Mouse (Mus musculus) neural tube, embryonic 10.5 days (tissue): ENCODE measurements at regions not wholly inside any gene's neighbourhood (a gene's known extent, or its start where the extent isn't known, plus 50 kb on each side); places are given as distances from the start of the nearest gene placed in this dataset.

Source experiments
- DNase-seq: peaks from one replicate; pipeline ENCODE4 v3.0.0-alpha.2; 2017; ENCODE audit warnings: low spot score; ENCODE audit errors: extremely low spot score

DNA sequence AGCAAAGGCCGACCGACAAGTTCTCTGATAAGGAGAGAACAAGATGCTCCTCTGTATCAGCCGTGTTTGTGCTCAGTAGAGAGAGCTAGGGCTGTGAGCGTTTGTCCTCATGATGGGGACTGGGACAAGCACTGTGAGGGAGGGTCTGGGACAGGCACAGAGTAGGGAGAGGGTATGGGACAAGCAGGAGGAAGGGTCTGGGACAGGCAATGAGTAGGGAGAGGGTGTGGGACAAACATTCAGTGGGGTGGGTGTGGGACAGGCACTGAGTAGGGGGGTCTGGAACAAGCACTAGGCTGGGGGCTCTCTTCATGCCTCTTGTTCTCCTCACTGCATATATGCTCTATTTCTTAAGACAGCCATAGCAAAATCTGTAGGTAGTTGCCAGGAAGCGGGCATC lies 70.2 kb upstream of the Plcl2 start:
- DNase-seq: no peak

DNA sequence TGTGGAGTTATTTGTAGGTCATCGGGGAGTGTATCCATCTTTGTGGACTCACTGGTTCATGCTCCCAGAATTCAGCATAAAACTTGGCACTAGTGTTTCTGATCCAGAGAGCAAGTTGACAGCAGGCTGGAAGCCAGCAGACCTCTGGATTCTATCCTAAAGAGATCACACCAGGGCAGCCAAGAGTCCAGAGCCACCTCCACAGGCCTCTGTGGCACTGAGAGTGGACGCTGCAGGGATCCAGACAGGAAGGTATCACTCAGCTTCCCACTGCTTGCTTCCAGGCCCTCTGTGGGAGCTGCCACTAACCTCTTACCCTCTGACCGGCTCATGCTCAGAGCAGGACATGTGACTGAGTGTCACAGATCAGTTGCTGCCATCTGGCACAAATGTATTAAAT lies 69.8 kb upstream of the Plcl2 start:
- DNase-seq: no peak

DNA sequence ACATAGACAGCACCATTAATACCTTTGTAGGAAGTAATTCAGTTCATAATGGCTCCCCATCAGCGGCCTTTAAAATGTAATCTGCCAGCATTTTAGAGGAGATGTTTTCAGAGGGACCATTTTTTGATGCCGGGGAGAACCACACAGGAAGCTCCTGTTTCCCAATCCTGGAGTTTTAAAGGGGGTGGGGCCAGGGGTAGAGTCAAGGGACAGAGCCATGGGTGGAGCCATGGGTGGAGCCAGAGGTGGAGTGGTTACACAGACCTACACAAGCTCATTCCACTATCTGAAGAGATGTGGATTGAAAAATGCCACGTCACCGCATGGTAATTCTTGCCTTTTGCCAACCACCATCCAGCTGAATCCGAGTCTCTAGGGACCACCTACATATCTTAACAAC lies 67.1 kb upstream of the Plcl2 start:
- no peak for DNase-seq

DNA sequence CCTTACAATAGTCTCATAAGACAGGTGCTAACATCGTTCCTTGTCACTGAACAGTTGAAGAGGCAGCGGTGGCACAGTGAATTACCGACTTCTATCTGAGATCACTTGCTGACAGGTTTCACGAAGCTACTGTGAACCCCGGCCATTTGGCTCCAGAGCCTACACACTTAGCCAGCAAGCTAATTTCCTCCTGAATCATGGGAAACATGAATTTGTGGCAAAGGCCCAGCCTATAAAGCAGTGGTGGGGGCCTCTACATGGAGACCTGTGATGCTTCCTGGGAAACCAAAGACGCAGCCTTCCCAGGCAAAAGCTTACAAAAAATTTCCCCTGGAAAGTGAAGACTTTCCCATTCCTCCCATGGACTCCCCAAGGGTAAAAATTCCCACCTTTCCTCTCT lies 66.3 kb upstream of the Plcl2 start:
- DNase-seq: no peak

DNA sequence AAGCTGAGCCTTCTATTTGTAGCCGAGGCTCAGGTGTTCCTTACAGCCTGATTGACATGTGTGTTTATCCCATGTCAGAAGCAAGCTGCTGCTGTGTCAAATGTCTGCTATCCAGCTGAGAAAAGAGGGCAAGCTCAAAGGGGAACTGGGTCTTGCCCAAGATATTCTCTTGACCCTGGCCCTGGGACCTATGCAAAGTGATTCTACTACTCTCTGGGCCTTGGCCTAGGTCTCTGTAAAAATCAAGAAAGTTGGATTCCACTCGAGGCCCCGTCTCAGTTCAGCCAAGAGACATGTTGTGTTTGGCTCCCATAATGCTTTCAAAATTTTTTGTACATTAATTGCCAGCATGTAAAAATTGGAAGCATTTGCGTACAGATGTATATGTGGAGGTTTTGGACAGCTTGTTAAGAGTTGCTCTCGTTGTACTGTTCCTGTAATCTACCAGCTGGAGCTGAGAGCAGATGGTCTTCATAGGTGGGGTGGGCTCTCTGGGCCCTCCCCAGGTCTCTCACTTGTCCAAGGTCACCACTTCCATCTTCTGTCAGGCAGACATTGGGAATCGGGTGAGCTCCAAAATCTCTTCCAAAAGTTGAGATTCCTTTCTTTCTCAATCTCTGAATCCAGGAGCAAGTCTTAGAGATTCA lies 65.7 kb upstream of the Plcl2 start:
- DNase-seq: no peak

DNA sequence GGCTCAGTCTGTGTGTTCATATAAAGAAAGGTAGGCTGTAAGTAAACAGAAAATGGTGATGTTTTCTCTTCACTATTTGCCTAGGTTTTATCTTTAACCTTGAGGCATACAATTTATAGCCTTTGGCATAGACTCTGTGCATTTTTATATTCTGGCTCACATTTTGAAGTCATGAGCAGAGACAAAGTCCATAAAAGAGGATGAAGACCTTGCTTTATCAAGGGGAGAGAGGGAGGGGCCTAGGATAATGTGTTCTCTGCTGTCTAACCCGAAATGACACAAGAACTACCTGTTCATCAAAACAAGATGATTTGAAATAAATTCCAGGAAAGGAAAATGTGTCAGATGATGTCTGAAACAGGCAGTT lies 65.2 kb upstream of the Plcl2 start:
- no peak for DNase-seq

DNA sequence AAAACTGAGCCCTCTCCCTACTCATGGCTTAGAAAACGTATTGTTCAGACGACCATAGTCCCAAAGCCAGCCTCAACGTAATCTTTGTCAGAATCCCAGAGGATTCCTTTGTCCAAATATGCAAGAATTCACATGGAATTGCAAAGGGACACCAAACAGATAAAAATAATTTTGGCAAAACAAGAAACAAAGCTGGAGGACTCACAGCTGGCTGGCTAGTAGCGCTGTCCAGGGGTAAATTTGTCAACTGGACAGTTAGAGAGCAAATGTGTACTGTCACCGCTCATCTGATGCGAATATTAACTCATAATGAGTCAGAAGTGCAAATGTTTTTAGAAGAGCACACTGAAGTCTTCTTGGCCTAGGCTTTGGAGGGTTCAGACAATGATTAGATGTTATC lies 60.5 kb upstream of the Plcl2 start:
- DNase-seq: no peak

DNA sequence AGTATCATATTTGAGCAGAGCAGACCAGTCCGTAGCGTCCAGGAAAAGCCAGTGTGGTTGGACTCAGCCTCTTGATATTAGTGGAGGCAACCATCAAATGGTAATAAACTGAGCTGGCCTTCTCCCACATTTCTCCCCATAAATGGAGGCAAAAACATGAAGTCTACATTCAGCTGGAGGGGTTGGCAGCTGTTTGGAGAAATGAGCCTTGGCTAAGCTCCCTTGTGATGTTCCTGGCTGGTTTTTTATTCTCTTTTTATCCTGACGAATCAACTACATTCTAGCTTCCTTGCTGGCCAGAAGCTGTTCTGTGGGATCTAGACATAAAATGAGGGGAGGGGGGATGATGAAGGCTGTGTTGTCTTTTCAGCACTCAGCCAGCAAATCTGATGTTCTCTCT lies 57.6 kb upstream of the Plcl2 start:
- no peak for DNase-seq

DNA sequence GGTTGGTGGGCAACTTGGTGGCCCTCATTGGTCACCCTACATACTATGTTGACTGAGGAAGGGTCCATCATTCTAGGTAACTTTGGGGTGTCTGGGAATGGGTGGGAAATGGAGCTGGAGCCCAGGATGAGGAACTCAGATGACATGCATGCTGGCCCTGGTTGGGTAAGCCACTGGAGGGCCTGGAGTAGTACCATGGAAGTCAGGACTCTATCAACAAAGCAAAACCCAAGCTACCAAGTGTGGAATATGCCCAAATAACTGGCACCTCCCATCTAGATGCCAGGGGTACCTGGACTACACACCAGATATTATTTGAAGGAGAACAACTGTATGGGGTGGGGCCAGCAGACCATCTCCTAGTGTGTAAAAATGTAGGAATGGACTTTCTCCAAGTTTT lies 55.7 kb upstream of the Plcl2 start:
- no peak for DNase-seq

DNA sequence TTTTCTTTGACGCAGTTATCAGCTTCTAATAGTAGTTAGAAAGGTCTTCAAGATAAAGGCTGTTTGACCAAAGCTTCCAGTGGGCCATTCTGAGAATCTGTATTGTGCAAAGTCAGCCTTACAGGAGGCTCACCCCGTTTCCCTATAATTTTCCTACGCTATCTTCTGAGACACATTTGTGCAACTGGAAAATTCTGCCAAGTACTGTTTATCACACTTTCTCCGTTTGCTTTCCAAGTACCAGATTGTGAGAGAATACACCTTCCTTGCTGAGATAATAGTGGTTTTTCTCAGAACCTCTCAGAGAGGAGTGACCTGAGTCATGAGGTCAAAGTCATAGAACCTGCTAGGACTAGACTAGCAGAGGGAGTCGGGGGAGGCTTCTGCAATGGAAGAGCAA lies 55.2 kb upstream of the Plcl2 start:
- DNase-seq: no peak

DNA sequence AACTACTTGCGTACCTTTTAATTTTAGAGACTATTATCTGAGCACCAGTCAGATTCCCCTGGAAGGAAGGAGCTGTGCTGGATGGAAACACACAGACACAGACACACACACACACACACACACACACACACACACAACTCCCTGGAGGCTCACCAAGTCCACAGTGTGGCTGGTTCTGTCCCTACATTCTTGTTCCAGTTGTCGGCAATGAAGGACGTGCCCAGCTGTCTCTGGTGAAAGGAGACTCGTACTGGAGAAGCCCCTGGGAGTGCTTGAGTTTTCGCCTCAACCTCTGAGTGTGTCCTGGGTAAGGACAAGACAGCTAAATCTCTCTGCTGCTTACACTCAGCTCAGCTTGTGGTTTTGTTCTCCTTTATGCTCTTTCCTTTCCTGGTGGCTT lies 54.3 kb upstream of the Plcl2 start:
- DNase-seq: no peak

DNA sequence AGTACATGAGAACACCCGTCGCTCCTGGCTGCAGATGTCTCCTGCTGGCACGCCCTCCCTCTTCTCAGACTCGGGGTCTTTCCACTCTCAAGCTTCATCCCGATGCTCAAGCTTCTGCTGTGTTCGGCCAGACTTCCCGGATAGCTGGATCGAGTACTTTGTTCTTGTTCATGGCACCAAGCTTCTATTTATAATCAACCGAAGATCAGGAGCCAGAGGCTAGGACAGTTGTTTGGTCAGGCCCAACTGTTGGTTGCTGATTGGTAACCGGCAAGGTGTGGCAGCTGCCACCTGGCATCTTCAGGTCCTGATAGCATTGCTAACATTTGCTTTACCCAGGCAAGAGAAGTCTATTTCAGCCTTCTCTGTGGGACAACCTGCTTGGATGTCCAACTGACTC lies 53.5 kb upstream of the Plcl2 start:
- DNase-seq: no peak

DNA sequence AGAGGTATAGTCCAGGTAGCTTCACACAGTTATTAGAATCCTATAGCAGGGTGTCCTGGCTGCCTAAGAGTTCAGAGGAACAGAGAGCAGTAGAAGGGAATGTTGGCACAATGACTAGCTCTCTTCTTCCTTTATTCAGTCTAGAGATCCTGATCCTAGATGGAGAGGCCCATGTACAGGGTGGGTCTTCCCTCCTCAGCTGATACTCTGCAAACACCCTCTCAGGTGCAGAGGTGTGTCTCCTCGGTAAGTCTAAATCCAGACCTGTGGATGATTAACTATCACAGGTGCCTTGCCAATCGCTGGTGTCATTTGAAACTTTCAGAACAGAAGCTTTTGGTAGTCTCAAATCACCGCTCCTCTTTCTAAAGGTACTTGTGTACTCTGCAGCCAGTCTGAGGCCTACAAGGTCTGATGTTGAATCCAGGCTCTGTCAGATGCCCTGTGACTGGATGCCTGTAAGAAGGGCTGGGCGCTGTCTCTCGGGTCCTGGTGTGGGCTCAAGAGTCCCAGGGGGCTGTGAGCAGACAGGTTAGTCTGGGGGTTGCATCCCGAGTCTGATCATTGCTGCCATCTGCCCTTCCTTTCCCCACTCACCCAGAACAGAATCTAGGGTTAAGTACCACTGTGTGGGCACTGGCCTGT lies 52.0 kb upstream of the Plcl2 start:
- DNase-seq: no peak

DNA sequence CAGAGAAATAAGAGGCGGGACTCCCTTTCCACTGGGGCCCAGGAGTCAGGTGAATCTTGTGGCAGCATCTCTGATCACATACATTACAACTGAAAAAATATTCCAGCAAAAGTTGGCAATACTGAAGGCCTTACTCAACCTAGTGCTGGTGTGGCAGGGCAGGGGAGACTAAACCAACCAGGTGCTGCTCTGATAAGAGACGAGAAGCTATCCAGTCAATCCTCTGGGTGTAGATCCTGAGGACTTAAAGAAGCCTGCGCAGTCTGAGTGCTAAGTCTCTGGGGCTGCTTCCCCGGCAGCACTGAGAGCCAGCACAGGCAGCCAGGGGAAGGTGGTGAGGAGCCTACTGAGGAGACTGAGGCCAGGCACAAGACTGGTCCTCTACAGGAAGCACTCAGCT lies 51.0 kb upstream of the Plcl2 start:
- DNase-seq: no peak
